Comparison of ENCODE assay signal across 27 mouse cellular contexts in genomic region chr17:36861680-36862079, GRCm38 (mm10). TPM values are rescaled to one million over a fixed set of nuclear protein-coding genes. Genes with fewer than 3 reads are reported as not detected.
DNase-seq lines count a peak whose midpoint lies in the region; ATAC-seq and TF ChIP-seq lines count a peak whose summit lies in the region.
"Had no signal": no experiment of that assay in that cellular context is flagged by ENCODE, and none has a peak within 500 bp of the region (broad histone marks: within the 10 kb centered on the region; RNA-seq: fewer than 3 reads in every experiment).

No protein-coding gene starts in this region.

- WGBS in midbrain, embryonic 15.5 days: 76% methylated on average over 2 of the region's 2 CpGs
- WGBS in midbrain, embryonic 13.5 days: 77% methylated on average over 2 of the region's 2 CpGs
- WGBS in intestine, embryonic 16.5 days: 33% methylated on average over 2 of the region's 2 CpGs
- WGBS in small intestine, adult 2 months: 8% methylated on average over 2 of the region's 2 CpGs

- H3K4me1 ChIP-seq in midbrain, embryonic 15.5 days: peaks cover 2% of the 10 kb centered on the region
- H3K4me1 ChIP-seq in midbrain, embryonic 13.5 days (replicated peaks): peaks cover 3% of the 10 kb centered on the region
- 0 out of 2 replicates have a peak, but pooled peaks cover 9% of the 10 kb centered on the region for H3K4me1 ChIP-seq in intestine, embryonic 16.5 days (ENCODE audit: control insufficient read depth, insufficient read depth, low read length)
- peaks cover 21% of the 10 kb centered on the region for H3K4me1 ChIP-seq in small intestine, adult 2 months (ENCODE audit: control insufficient read depth, insufficient read depth, insufficient read length, low read length)
- H3K4me1 ChIP-seq: forebrain, embryonic 15.5 days had no signal

- H3K9me3 ChIP-seq in midbrain, embryonic 15.5 days: no peaks in the 10 kb centered on the region
- H3K9me3 ChIP-seq in midbrain, embryonic 13.5 days: no peaks in the 10 kb centered on the region
- no peaks in the 10 kb centered on the region for H3K9me3 ChIP-seq in intestine, embryonic 16.5 days (ENCODE audit: control insufficient read depth, low read length)
- H3K9me3 ChIP-seq: embryonic facial prominence, embryonic 13.5 days; embryonic facial prominence, embryonic 15.5 days; forebrain, embryonic 13.5 days; forebrain, embryonic 15.5 days had no signal

- no peak overlapping the region for H3K9ac ChIP-seq in midbrain, embryonic 15.5 days
- no peak overlapping the region for H3K9ac ChIP-seq in midbrain, embryonic 13.5 days (replicated peaks)
- no peak overlapping the region for H3K9ac ChIP-seq in intestine, embryonic 16.5 days (ENCODE audit: low read depth, low read length)
- H3K9ac ChIP-seq: embryonic facial prominence, embryonic 13.5 days; embryonic facial prominence, embryonic 15.5 days; forebrain, embryonic 13.5 days; forebrain, embryonic 15.5 days; forebrain, postnatal 0 days had no signal

- TF ChIP-seq POLR2A in small intestine, adult 2 months (IDR thresholded peaks at IDR 0.05; ENCODE audit: low read depth, low read length): no peak

- ATAC-seq in midbrain, embryonic 15.5 days (replicated peaks): 0 out of 2 replicates have a peak, but pooled peaks have one; percentile 31
- ATAC-seq in midbrain, embryonic 13.5 days: no peak
- ATAC-seq in intestine, embryonic 16.5 days: peak; percentile 87
- ATAC-seq in erythroid progenitor cell, adult 5-6 weeks (replicated peaks; ENCODE audit: low FRiP score, poor library complexity, severe bottlenecking): no peak
- ATAC-seq: forebrain, embryonic 13.5 days; forebrain, embryonic 15.5 days; forebrain, postnatal 0 days had no signal

- no peak overlapping the region for H3K4me2 ChIP-seq in midbrain, embryonic 15.5 days
- H3K4me2 ChIP-seq in midbrain, embryonic 13.5 days (replicated peaks): no peak overlapping the region
- H3K4me2 ChIP-seq in intestine, embryonic 16.5 days (ENCODE audit: low read depth, low read length): no peak overlapping the region
- H3K4me2 ChIP-seq: embryonic facial prominence, embryonic 13.5 days; embryonic facial prominence, embryonic 15.5 days; forebrain, embryonic 13.5 days; forebrain, embryonic 15.5 days had no signal

- H3K27ac ChIP-seq in midbrain, embryonic 15.5 days: no peak overlapping the region
- no peak overlapping the region for H3K27ac ChIP-seq in midbrain, embryonic 13.5 days
- no peak overlapping the region for H3K27ac ChIP-seq in intestine, embryonic 16.5 days (ENCODE audit: low read length)
- peak overlapping the region; percentile 66 for H3K27ac ChIP-seq in small intestine, adult 2 months (ENCODE audit: insufficient read depth, low read depth, low read length)
- H3K27ac ChIP-seq: embryonic facial prominence, embryonic 13.5 days; embryonic facial prominence, embryonic 15.5 days; forebrain, embryonic 13.5 days; forebrain, embryonic 15.5 days had no signal

- DNase-seq in cerebellum, postnatal 25 days: no peak
- DNase-seq: adrenal gland, adult 2 months; adrenal gland, postnatal 14 days; adrenal gland, postnatal 36 days; cerebellum, adult 11-12 months; cerebellum, adult 2 months; cerebellum, adult 9-10 months; cerebellum, postnatal 10 days; cerebellum, postnatal 36 days; embryo, embryonic 11 days; forebrain, postnatal 0 days had no signal

- no peak for TF ChIP-seq CTCF in small intestine, adult 2 months (IDR thresholded peaks at IDR 0.05; ENCODE audit: extremely low read depth, insufficient read length, insufficient replicate concordance, low read depth, low read length)

- peaks cover 2% of the 10 kb centered on the region; the same call in 1 of the 2 replicates for H3K27me3 ChIP-seq in midbrain, embryonic 15.5 days (replicated peaks)
- peaks cover 12% of the 10 kb centered on the region for H3K27me3 ChIP-seq in midbrain, embryonic 13.5 days
- H3K27me3 ChIP-seq in intestine, embryonic 16.5 days (replicated peaks; ENCODE audit: control insufficient read depth, insufficient read depth, low read length): no peaks in the 10 kb centered on the region
- no peaks in the 10 kb centered on the region for H3K27me3 ChIP-seq in small intestine, adult 2 months (ENCODE audit: control insufficient read depth, insufficient read depth, low read length)
- H3K27me3 ChIP-seq: forebrain, embryonic 15.5 days had no signal

- no peak overlapping the region for H3K4me3 ChIP-seq in midbrain, embryonic 15.5 days
- no peak overlapping the region for H3K4me3 ChIP-seq in midbrain, embryonic 13.5 days (replicated peaks)
- no peak overlapping the region for H3K4me3 ChIP-seq in intestine, embryonic 16.5 days (ENCODE audit: low read length)
- H3K4me3 ChIP-seq in small intestine, adult 2 months (ENCODE audit: low read depth, low read length): no peak overlapping the region
- H3K4me3 ChIP-seq: embryonic facial prominence, embryonic 13.5 days; embryonic facial prominence, embryonic 15.5 days; erythroblast, embryonic 14.5 days; forebrain, embryonic 13.5 days; forebrain, embryonic 15.5 days had no signal

- H3K36me3 ChIP-seq in midbrain, embryonic 15.5 days (replicated peaks): peaks cover 27% of the 10 kb centered on the region
- peaks cover 37% of the 10 kb centered on the region for H3K36me3 ChIP-seq in midbrain, embryonic 13.5 days
- H3K36me3 ChIP-seq in intestine, embryonic 16.5 days (ENCODE audit: control insufficient read depth, insufficient read depth, low read length): peaks cover 2% of the 10 kb centered on the region; the same call in 1 of the 2 replicates
- peaks cover 42% of the 10 kb centered on the region for H3K36me3 ChIP-seq in small intestine, adult 2 months (ENCODE audit: control insufficient read depth, insufficient read depth, low read length)

RNA-seq across cellular contexts. Expression of gene Trim15, which starts 5.3 kb away (rescaled TPM):
- 0.79 and 1.2 TPM in 2 replicates for polyA plus RNA-seq in midbrain, embryonic 15.5 days (2015; fragmentation: Nextera tagmentation; extraction: Ambion mirVana)
- 0.22 and 0.58 TPM in 2 replicates for polyA plus RNA-seq in midbrain, embryonic 13.5 days (2015; fragmentation: Nextera tagmentation; extraction: Ambion mirVana)
- polyA plus RNA-seq in intestine, embryonic 16.5 days (2015; fragmentation: Nextera tagmentation; extraction: Ambion mirVana): 8.5 and 11.6 TPM in 2 replicates
- polyA plus RNA-seq in small intestine, adult 2 months (2012; rRNA removed): 25.0 and 39.3 TPM in 2 replicates
- total RNA-seq in erythroid progenitor cell, adult 5-6 weeks (2015; ENCODE audit: low replicate concordance): 2.2 TPM in 1 of 2 replicates, not detected in the other
- 0.51 and 1.4 TPM in 2 replicates for total RNA-seq in erythroid progenitor cell, adult 5-6 weeks (2017; ENCODE audit: low replicate concordance)
- total RNA-seq: adrenal gland, adult 2 months; adrenal gland, postnatal 14 days; ES-E14; MEL had no signal
- polyA plus RNA-seq: adrenal gland, adult 2 months had no signal

RNA-seq across cellular contexts. Expression of gene Trim10, which starts 7.7 kb away (rescaled TPM):
- polyA plus RNA-seq in midbrain, embryonic 15.5 days (2015; fragmentation: Nextera tagmentation; extraction: Ambion mirVana): 1.2 and 1.5 TPM in 2 replicates
- polyA plus RNA-seq in midbrain, embryonic 13.5 days (2015; fragmentation: Nextera tagmentation; extraction: Ambion mirVana): 1.2 and 2.0 TPM in 2 replicates
- 3.3 and 5.7 TPM in 2 replicates for polyA plus RNA-seq in intestine, embryonic 16.5 days (2015; fragmentation: Nextera tagmentation; extraction: Ambion mirVana)
- polyA plus RNA-seq in small intestine, adult 2 months (2012; rRNA removed): 0.09 TPM in 1 of 2 replicates, not detected in the other
- total RNA-seq in erythroid progenitor cell, adult 5-6 weeks (2015; ENCODE audit: low replicate concordance): 270 and 287 TPM in 2 replicates
- total RNA-seq in erythroid progenitor cell, adult 5-6 weeks (2017; ENCODE audit: low replicate concordance): 428 and 543 TPM in 2 replicates
- total RNA-seq: ES-E14; forebrain, postnatal 0 days had no signal
- polyA plus RNA-seq: C2C12 had no signal

RNA-seq across cellular contexts. Expression of gene Trim26, which starts 24.7 kb away (rescaled TPM):
- 46.1 and 51.7 TPM in 2 replicates for polyA plus RNA-seq in midbrain, embryonic 15.5 days (2015; fragmentation: Nextera tagmentation; extraction: Ambion mirVana)
- 46.4 and 46.6 TPM in 2 replicates for polyA plus RNA-seq in midbrain, embryonic 13.5 days (2015; fragmentation: Nextera tagmentation; extraction: Ambion mirVana)
- polyA plus RNA-seq in intestine, embryonic 16.5 days (2015; fragmentation: Nextera tagmentation; extraction: Ambion mirVana): 36.5 and 39.2 TPM in 2 replicates
- 15.5 and 37.3 TPM in 2 replicates for polyA plus RNA-seq in small intestine, adult 2 months (2012; rRNA removed)
- 41.8 and 46.5 TPM in 2 replicates for total RNA-seq in erythroid progenitor cell, adult 5-6 weeks (2015; ENCODE audit: low replicate concordance)
- 13.9 and 15.8 TPM in 2 replicates for total RNA-seq in erythroid progenitor cell, adult 5-6 weeks (2017; ENCODE audit: low replicate concordance)

RNA-seq across cellular contexts. Expression of gene Trim40, which starts 28.2 kb away (rescaled TPM):
- not detected in 2 replicates for polyA plus RNA-seq in midbrain, embryonic 15.5 days (2015; fragmentation: Nextera tagmentation; extraction: Ambion mirVana)
- polyA plus RNA-seq in midbrain, embryonic 13.5 days (2015; fragmentation: Nextera tagmentation; extraction: Ambion mirVana): not detected in 2 replicates
- 2.3 and 2.6 TPM in 2 replicates for polyA plus RNA-seq in intestine, embryonic 16.5 days (2015; fragmentation: Nextera tagmentation; extraction: Ambion mirVana)
- polyA plus RNA-seq in small intestine, adult 2 months (2012; rRNA removed): 23.2 and 42.3 TPM in 2 replicates
- total RNA-seq in erythroid progenitor cell, adult 5-6 weeks (2015; ENCODE audit: low replicate concordance): not detected in 2 replicates
- total RNA-seq in erythroid progenitor cell, adult 5-6 weeks (2017; ENCODE audit: low replicate concordance): 1.8 TPM in 1 of 2 replicates, not detected in the other
- total RNA-seq: adrenal gland, postnatal 14 days; common myeloid progenitor, adult 5-6 weeks had no signal
- polyA plus RNA-seq: C2C12; embryonic facial prominence, embryonic 11.5 days; embryonic facial prominence, embryonic 13.5 days; embryonic facial prominence, embryonic 15.5 days; erythroblast, embryonic 14.5 days; forebrain, embryonic 11.5 days; forebrain, embryonic 13.5 days; forebrain, embryonic 15.5 days had no signal

RNA-seq across cellular contexts. Expression of gene Trim31, which starts 36.2 kb away (rescaled TPM):
- polyA plus RNA-seq in midbrain, embryonic 15.5 days (2015; fragmentation: Nextera tagmentation; extraction: Ambion mirVana): not detected in 2 replicates
- not detected in 2 replicates for polyA plus RNA-seq in midbrain, embryonic 13.5 days (2015; fragmentation: Nextera tagmentation; extraction: Ambion mirVana)
- polyA plus RNA-seq in intestine, embryonic 16.5 days (2015; fragmentation: Nextera tagmentation; extraction: Ambion mirVana): 63.1 and 69.7 TPM in 2 replicates
- 31.8 and 57.0 TPM in 2 replicates for polyA plus RNA-seq in small intestine, adult 2 months (2012; rRNA removed)
- not detected in 2 replicates for total RNA-seq in erythroid progenitor cell, adult 5-6 weeks (2015; ENCODE audit: low replicate concordance)
- not detected in 2 replicates for total RNA-seq in erythroid progenitor cell, adult 5-6 weeks (2017; ENCODE audit: low replicate concordance)
- total RNA-seq: adrenal gland, adult 2 months; adrenal gland, postnatal 14 days; adrenal gland, postnatal 36 days; common myeloid progenitor, adult 5-6 weeks; ES-E14; forebrain, postnatal 0 days; MEL had no signal
- polyA plus RNA-seq: adrenal gland, adult 2 months; C2C12; cerebellum, adult 2 months; embryonic facial prominence, embryonic 11.5 days; embryonic facial prominence, embryonic 13.5 days; embryonic facial prominence, embryonic 15.5 days; erythroblast, embryonic 14.5 days; forebrain, embryonic 11.5 days; forebrain, embryonic 13.5 days; forebrain, embryonic 15.5 days had no signal

Comparison
In these comparisons a context has a peak if more than half of its experiments do, and no peak if none do; other contexts are left out.
1. ATAC-seq: peak in midbrain, embryonic 15.5 days (single experiment) and intestine, embryonic 16.5 days (single experiment); none in midbrain, embryonic 13.5 days (single experiment) and erythroid progenitor cell, adult 5-6 weeks (single experiment).